Mouse (Mus musculus): ENCODE measurements around the gene Rpl10a.
"Not testable (repeated sequence)": the region's sequence is repeated elsewhere in the genome, so short reads cannot be mapped to it uniquely, and the experiment has no call there.

Gene Rpl10a

DNA sequence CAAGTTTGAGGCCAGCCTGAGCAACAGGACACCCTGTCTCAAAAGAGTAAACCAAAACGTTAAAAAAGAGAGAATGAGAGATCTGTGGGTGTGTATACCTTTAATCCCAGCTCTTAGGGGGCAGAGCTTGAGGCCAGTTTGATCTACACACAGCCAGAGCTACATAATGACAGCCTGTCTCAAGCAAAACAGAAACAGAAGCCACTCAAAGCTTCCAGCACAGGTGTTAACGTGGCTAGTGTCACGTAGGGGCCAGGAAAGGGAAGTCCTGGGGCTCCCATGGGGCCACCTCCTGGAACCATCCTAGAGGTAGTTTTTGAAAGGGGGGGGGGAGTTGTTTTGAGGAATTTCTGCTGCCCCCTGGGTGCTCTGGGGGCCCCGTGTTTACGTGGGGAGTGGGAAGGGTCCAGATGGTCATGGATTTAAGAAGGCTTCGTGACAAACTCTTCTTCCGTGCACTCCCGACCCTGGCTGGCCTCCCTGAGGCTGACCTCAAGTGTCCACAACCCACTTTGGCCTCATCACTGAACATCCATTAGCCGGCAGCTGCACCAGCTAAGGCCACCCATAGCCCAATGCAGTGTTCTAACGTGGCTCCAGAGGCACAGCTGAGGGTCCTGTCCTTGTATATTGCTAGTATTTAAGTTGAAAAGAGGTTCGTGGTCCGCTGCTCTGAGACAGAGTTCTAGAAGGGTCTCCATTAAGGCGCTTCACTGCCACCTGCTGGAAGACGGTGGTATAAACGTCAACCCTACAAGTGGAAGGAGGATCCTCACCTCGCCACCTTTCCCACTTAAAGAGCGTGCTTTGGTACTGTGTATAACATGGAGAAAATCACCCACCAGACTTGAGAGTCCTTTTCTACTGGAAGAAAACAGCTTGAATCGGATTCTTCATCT lies 19.7 kb upstream of the Rpl10a start:
- peak; percentile 71 to 83 for DNase-seq (ENCODE audit: low spot score in 2 of 2)

DNA sequence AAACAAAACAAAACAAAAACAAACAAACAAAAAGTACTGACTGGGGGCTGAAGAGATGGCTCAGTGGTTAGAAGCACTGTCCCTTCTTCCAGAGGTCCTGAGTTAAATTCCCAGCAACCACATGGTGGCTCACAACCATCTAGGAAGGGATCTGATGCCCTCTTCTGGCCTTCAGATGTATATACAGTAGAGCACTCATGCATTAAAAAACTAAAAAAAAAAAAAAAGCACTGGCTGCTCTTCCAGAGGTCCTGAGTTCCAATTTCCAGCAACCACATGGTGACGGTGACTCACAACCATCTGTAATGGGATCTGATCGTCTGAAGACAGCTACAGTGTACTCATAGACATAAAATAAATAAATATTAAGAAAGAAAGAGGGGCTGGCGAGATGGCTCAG lies 17.4 kb upstream of the Rpl10a start:
- DNase-seq (ENCODE audit: low spot score in 2 of 2) = no peak

DNA sequence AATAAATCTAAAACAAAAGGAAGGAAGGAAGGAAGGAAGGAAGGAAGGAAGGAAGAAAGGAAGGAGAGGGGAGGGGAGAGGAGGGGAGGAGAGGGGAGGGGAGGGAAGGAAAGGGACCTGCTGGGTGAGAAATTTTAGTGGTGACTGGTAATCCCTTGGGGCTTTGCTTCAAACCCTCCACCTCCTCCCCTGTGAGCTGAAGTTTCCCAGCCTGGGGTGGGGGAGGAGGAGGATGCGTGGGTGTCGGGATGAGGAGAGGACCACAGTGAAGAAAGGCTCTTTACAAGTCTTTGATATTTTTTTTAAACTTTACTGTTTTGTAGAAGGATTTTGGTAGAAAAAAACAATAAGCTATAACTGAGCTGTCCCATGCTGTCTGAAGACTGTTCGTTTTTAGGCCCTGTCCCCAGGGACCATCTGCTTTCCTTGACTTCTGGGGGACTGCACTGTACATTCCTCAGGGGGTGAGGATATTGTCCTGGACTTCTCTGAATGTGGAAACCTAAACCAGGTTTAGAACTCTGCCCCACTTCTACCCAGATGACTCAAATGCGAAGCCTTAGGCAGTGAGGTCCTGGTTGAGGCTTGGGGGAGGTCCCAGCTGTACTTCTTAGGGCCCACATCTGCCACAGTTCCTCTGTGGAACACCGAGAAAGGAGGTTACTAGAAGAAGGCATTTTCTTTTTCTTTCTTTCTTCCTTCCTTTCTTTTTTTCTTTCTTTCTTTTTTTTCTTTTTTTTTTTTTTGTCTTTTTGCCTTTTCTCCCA lies 16.7 kb upstream of the Rpl10a start:
- DNase-seq (ENCODE audit: low spot score in 2 of 2) = no peak

DNA sequence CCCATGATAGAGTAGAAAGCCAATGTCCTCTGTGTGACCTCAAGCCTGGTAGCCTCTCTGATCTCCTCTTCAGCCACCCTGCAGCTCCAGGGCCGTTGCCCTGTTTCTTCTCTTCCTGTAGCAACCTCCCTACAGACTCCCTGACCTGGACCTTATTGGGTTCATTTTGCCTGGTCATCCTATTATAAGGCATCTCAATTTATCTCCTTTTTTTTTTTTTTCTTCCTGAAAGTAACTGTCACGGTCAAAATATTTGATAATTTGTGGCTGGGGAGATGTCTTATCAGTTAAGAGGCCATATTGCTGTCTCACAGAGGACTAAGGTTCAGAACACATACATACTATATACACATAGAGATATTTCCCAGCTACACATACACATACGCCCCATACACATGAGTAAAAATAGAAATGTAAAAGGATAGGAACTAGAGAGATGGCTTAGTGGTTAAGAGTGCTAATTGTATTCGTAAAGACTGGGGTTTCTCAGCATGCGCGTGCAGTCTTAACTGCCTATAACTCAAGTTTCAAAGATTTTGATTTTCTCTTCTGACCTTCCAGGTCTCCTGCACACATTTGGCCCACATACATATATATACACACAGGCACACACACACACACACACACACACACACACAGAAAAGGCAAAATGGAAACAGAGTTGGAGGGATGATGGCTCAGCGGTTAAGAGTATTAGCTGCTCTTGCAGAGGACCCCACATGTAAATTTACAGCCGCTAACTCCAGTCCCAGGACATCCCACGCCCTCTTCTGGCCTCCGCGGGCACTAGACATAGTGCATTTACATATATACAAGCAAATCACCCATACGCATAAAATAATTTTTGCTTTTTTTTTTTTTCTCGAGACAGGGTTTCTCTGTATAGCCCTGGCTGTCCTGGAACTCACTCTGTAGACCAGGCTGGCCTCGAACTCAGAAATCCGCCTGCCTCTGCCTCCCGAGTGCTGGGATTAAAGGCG lies 15.7 kb upstream of the Rpl10a start:
- DNase-seq (ENCODE audit: low spot score in 2 of 2) = peak; percentile 30 to 60

DNA sequence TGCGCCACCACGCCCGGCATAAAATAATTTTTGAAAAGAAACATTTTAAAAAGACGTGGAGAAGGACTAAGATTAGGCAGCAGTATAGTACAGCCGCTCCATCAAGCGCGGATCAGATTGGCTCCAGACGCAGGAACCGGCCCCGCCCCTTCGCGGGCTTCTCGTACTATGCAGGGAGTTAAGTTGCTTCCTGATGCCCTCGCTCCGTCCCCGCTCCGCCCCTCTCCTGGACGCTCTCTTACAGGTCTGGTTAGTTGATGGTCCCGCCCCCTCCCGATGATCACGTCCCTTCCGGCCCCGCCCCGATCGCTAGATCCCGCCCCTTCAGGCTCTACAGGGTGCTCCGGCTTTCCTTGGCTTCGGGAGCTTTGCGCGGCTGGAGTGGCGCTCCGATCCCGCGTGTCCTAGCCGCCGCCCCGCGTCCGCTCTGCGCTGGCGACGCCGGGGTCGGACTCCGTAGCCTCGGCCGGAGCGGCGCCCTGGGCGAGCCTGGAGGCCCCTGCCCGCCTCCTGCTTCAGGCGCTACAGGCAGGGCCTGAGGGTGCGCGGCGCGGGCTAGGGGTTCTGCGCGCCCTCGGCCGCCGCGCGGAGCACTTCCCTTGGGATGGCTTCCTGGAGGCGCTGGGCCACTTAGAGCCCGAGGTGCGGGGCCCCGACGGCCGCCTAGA lies 14.9 kb upstream of the Rpl10a start, which contains the start of gene Fance:
TSS of gene Fance (plus strand) at position 308 of the 668 bp plus-strand sequence.
- peak; percentile 88 to 94 for DNase-seq (ENCODE audit: low spot score in 2 of 2)

DNA sequence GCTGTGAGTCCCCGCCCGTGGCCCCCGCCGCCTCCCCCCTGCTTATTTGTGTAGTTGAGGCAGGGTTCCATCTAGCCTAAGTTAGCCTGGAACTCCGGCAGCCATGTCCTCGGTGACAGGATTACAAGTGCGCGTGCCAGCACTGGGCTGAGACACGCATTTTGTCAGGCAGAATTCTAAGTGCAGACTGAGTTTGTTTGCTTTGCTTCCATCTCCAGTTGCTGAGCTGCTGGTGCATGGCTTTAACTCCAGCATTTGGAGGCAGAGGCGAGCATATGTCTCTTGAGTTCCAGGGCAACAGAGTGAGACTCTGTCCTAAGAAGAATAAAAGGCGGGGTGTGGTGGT lies 14.4 kb upstream of the Rpl10a start:
- no peak for DNase-seq (ENCODE audit: low spot score in 2 of 2)

DNA sequence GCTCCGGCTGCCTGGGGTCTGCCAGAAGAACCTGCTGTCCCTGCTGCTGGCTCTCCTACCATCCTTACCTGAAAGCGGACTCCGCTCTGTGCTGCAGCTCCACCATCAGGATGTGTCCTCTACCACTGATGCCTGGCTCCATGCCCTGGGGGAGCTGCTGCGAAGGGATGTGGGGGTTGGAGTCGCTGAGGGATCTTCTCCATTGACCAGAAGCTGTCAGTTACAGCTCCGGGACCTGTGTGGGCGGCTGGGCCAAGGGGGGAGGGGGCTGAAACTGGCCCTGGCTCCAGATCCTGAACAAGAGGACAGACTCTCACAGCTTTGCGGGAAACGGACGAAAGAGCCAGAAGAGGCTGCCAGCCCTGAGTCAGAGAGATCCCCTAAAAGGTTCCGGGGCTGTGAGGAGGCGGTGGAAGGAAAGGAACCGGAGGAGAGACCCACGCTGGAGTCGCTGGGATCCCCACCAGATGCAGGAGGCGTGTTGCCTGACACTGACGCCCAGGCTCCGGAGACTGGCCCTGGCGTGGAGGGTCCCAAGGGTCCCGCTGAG lies 12.6 kb upstream of the Rpl10a start:
- DNase-seq (ENCODE audit: low spot score in 2 of 2) = no peak

DNA sequence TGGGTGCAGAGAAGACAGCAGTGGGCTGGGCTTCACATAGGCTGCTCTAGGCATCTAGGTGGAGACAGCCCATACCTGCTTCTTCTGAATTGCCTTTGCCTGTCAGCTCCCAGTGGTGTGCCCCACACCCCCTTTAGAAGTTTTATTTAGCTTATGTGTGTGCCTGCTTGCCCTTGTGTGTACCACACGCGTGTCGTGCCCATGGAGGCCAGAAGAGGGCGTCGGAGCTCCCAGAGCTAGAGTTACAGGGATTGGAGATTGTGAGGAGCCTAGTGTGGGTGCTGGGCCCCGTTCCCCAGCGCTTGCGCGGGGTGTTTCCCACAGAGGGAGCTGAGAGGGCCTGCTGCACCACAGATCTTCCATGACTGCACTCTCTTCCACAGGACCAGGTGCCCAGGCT lies 11.8 kb upstream of the Rpl10a start:
- no peak for DNase-seq (ENCODE audit: low spot score in 2 of 2)

DNA sequence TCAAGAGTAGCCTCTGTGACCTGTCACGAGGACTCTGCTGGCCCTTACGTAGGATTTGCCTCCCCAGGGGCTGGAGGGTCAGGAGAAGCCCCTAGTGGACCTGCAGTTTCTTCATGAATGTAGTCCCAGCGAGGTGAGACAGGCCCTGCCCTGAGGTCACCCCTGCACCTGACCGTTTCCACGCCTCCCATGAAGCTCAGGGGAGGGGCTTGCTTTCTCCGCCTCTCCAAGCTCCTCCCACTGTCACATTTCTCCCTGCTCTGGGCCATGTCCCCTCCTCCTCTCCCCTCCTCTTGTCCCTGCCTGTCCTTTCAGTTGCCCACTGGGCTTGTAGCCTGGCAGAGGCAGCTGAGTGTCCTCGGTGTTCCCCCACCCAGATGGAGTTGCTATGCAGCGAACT lies 11.2 kb upstream of the Rpl10a start:
- DNase-seq (ENCODE audit: low spot score in 2 of 2) = no peak

DNA sequence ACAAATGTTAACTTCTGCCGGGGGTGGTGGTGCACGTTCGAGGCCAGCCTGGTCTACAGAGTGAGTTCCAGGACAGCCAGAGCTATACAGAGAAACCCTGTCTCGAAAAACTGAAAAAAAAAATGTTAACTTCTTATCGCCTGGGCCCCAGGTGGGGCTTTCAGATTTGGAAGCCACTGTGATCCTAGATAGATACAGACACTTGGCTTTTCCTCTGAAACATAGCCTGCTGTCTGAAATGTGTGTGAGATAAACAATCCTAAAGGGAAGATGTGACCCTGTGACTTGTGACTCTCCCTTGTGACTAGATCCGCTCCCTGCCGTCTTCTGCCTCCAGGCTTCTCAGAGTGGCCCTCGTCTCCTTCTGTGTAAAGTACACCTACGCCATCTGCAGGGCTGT lies 10.5 kb upstream of the Rpl10a start:
- DNase-seq (ENCODE audit: low spot score in 2 of 2) = no peak

DNA sequence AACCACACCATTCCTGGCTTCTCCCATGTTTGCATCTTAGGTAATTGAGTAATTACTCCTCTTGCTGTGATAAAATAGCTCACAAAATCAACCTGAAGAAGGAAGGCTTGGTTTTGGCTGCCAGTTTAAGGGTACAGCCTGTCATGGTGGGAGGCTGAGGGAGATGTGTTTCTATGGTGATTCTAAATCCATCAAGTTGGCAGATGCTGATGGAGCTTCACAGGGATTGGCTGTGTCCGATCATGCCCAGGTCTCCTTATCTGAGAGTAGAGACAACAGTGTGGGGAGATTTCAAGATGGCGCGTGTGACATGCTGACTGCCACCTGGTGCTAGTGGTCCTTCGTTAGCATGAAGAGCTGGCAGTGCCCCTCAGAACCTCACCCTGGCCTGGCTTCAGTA lies 6.6 kb upstream of the Rpl10a start:
- DNase-seq (ENCODE audit: low spot score in 2 of 2) = no peak

DNA sequence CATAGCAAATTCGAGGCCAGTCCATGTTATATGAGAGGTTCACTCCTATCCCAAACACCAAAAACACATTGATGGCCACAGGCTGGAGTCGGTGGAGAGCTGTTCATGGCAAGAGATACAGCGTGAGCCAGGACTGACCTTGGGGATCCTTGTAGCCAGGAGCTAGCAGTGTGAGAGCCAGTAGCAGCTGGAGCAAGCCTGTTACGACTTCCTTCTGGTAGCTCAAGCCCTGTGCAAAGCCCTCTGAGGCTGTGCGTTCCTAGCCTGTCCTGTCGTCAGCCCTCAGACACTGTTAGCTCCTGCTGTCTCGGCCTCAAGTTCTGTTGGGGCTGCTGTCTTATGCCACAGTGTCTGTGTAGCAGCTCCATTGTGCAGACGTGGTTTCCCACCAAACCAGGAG lies 4.5 kb upstream of the Rpl10a start:
- no peak for DNase-seq (ENCODE audit: low spot score in 2 of 2)

DNA sequence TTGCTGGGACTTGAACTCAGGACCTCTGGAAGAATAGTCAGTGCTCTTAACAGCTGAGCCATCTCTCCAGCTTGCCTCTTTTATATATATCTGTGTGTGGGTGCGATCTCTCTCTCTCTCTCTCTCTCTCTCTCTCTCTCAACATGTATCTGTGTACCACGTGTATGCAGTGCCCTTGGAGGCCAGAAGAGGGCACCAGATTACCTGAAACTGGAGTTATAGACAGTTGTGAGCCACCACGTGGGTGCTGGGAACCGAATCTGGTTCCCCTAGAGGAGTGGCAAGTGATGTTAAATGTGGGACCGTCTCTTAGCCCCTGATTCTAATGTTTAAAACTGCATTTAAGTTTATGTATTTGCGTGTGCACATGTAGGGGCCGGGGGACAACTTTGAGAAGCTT lies 3.9 kb upstream of the Rpl10a start:
- DNase-seq (ENCODE audit: low spot score in 2 of 2) = not testable (repeated sequence)

DNA sequence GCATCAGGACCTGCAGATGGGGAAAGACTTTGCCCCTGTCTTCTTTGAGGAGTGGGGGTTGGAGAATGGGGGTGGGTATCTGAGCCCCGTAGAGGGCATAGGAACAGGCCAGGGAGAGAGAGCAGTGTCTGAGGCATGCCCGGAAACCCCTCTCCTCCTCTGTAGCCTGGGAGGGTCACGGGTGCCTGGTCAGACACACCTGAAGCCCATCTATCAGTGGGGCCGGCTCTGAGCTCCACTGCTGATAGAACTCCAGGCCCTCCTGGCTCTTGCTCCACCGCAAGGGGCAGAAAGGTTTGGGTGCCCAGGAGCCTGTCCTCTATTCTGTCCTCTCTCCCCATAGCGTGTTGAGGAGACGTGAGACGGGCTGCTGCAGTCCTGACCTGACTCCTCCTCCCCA lies 2.5 kb upstream of the Rpl10a start:
- DNase-seq (ENCODE audit: low spot score in 2 of 2) = no peak

DNA sequence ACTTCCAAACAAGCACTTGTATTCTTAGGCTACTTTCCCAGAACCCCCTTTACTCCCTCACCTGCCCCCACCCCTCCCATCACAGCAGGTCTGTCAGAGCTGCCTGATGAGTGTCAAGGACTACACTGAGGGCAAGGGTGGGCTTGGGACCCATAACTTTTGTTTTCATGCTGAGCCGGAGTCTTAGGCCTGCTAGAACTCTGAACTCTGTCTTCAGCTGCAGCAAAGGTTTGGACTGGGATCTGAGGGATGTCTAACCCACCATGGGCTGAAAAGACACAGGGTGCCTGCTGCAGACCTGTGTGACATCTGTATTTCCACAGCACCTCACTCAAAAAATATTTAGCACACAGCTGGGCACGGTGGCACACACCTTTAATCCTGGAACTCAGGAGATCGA lies 1.3 kb upstream of the Rpl10a start:
- no peak for DNase-seq (ENCODE audit: low spot score in 2 of 2)

DNA sequence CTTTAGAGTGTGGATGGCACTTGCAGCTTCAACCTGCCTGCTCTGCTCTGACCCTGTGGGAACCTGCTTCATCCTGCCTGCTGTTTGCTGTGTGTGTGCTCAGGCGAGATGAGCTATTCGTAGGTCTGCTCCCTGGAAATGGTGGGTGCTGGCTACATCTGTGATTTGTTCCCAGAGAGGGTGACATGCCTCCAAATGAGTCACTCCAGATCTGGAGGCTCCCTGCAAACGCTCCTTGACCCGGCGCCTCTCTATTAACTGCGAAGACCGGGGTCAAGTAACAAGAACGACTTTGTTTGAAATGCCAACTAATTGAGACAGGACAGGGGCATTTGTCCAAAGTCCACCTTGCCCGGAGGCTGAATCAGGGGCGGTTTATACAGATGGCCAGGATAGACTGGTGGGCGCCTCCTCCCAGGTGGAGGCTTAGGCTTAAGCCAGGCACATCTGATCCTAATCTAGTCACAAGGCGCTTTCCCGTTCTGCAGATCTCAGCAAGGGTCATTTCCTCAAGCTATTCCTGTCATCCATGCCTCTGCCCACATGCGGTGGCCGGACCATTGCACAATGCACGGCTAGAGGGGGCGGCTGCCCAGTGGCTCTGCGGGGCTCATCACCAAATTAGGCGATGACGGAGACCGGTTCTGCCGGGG lies 472 bp upstream of the Rpl10a start:
- no peak for DNase-seq (ENCODE audit: low spot score in 2 of 2)

DNA sequence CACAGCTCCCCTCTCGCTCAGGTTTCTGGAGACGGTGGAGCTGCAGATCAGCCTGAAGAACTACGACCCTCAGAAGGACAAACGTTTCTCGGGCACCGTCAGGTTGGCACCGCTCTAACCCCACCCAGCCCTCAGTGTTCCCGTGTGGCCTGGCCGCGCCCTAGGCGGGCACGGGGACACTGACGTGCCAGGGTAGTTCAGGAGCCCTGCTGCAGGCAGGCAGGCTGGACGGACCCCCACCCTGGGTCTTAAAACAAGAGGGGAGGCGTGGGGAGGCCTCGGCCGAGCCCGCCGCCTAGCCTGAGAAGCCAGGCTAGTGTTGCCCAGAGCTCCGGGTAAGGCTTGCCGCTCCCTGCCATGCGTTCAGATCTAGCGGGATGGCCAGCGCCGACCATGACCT lies 675 bp downstream of the Rpl10a start:
- DNase-seq (ENCODE audit: low spot score in 2 of 2) = no peak

DNA sequence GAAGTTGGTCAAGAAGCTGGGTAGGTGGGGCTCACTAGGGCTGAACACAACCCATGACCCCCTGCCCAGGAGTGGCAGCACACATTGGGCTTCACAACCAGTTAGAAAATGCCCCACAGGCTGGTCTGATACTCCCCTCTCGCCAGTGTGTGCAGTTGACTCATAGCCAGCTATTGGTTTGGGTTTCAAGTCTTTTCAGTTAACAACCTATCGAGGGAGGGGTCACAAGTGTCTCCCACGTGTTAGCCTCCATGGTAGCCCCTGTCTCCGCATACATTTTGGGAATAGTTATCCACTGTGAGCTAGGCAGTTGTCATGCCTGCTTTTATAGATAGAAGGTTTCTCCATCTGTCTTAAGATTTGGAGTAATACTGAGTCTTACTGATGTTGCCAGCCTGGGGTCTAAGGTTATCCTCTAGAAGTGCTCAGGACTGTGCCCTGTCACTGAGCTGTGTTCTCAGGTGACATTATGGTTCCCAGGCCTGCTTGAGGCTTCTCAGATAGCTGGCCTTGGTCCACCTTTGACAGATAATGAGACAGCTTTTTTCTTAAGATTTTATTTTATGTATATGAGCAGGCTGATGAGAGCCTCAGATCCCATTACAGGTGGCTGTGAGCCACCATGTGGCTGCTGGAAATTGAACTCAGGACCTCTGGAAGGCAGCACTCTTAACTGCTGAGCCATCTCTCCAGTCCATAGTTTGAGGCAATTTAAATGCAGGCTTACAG lies 1.4 kb downstream of the Rpl10a start:
- DNase-seq (ENCODE audit: low spot score in 2 of 2) = no peak

DNA sequence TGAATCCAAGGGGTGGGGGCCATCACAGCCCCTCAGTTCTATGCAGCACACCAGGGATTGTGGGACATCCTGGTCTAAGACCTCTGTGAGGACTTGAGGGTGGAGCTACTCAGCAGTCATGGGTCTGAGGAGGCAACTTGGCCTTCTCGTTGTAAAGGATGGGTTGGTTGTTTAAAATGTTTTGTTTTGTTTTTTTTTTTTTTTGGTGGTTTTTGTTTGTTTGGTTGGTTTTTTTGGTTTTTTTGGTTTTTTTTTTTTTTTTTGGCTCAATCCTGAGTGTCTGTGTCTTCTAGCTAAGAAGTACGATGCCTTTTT lies 1.9 kb downstream of the Rpl10a start:
- no peak for DNase-seq (ENCODE audit: low spot score in 2 of 2)

DNA sequence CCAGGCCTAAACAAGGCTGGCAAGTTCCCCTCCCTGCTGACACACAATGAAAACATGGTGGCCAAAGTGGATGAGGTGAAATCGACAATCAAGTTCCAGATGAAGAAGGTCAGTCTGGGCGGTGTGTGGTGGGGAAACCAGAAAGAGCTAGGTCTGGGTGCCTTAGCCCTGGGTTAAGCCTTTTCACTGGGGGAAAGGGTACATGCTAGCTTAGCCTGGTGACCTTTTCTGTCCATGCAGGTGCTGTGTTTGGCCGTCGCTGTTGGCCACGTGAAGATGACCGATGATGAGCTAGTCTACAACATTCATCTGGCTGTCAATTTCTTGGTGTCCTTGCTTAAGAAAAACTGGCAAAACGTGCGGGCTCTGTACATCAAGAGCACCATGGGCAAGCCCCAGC lies 2.3 kb downstream of the Rpl10a start:
- DNase-seq (ENCODE audit: low spot score in 2 of 2) = not testable (repeated sequence)

All from natural killer cell, adult 2 months (primary cell).